Mouse (Mus musculus) lung, embryonic 14.5 days (tissue): ENCODE data around the gene Cnga2. TPM values are rescaled to one million over a fixed set of nuclear protein-coding genes. Genes with fewer than 3 reads are reported as not detected.
"Not testable (repeated sequence)": the region's sequence is repeated elsewhere in the genome, so short reads cannot be mapped to it uniquely, and the experiment has no call there.

Source experiments
- ATAC-seq: fragments of 200-750 bp; cut with Nextera tagmentation; 2 replicates; pipeline ENCODE4 v1.8.0; 2017; ENCODE audit warnings: mild to moderate bottlenecking, moderate TSS enrichment, moderate library complexity; ENCODE audit not compliant: insufficient read depth
- DNase-seq: peaks from one replicate; pipeline ENCODE4 v3.0.0-alpha.2; 2015
- H3K27ac ChIP-seq: fragments of 300-500 bp; sonication (generic); 2 replicates; pipeline ENCODE4 v1.5.1; 2014; ENCODE audit warnings: low read depth, mild to moderate bottlenecking, moderate library complexity
- H3K27me3 ChIP-seq: fragments of 300-500 bp; sonication (generic); 2 replicates; pipeline ENCODE4 v1.6.1; 2014; ENCODE audit warnings: low read length, control low read depth; ENCODE audit not compliant: insufficient read depth
- H3K36me3 ChIP-seq: fragments of 300-500 bp; sonication (generic); 2 replicates; pipeline ENCODE4 v1.6.1; 2014; ENCODE audit warnings: control low read depth; ENCODE audit not compliant: insufficient read depth
- H3K4me1 ChIP-seq: fragments of 300-500 bp; sonication (generic); 2 replicates; pipeline ENCODE4 v1.6.1; 2014; ENCODE audit warnings: antibody characterized with exemption, control low read depth; ENCODE audit not compliant: insufficient read depth
- H3K4me2 ChIP-seq: fragments of 300-500 bp; sonication (generic); 2 replicates; pipeline ENCODE4 v1.6.1; 2014; ENCODE audit warnings: mild to moderate bottlenecking
- H3K4me3 ChIP-seq: fragments of 300-500 bp; sonication (generic); 2 replicates; pipeline ENCODE4 v1.5.1; 2014; ENCODE audit warnings: low read depth, low read length
- H3K9ac ChIP-seq: fragments of 300-500 bp; sonication (generic); 2 replicates; pipeline ENCODE4 v1.6.1; 2014
- H3K9me3 ChIP-seq: fragments of 300-500 bp; sonication (generic); 2 replicates; pipeline ENCODE4 v1.6.1; 2016; ENCODE audit warnings: low read depth, low read length, control low read depth
- CTCF ChIP-seq: IDR thresholded peaks from 2 replicates; pipeline ENCODE4 v1.5.1; 2016; ENCODE audit warnings: antibody characterized with exemption, low read depth
- WGBS: fragments of 180-500 bp; shearing (Covaris S2); extraction: QIAGEN DNeasy Blood & Tissue Kit; methylation state at CpG from one replicate; pipeline ENCODE4 v1.1.7; 2014; 5-methylcytosine and 5-hydroxymethylcytosine counted together
- polyA plus RNA-seq: library from polyadenylated mRNA; unstranded; fragments of >200 nt; fragmentation: Nextera tagmentation; extraction: Ambion mirVana; gene quantifications from 2 replicates; pipeline ENCODE4 v1.2.1, GENCODE M21; 2014

The Cnga2 gene
- polyA plus RNA-seq, 1 experiment from 2014 or later, result 0.34 TPM

DNA sequence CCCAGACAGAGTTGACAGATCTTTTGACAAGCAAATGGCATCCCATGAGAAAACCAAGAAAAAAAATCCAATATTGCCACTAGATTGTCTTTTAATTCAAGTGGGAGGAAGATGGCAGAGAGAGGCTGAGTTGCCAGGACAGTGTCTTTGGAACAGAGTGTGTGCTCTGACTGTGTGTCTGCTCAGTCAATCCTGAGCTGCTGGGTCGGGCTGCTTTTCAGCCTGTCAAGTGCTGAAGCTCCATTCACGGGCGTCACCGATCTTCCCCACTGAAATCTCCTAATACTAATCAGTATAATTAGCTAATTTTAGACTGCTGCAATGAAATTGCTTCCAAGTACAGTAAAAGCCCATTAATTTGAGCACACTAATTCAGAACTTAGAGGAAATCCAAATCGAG lies 20.3 kb upstream of the Cnga2 start:
- TF ChIP-seq CTCF, result no peak
- 71% methylated on average over 5 of the region's 5 CpGs for WGBS

DNA sequence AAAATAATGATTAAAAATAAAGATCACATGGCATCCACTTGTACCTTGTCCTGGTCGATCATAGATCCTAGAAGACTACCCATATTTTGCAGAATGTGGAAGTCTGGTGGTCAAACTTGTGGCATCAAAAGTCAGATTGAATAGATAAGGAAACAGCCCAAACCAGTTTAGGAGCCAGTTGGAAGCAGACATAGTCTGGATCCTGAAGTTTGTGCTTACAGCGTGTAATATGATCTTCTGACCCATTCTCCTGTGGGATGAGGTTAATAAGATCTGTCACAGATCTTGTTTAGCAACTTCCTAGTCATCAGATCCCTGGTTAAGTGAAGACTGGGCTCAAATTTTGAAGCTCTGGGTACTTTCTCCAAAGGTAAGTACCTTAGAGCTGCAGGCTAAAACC lies 19.0 kb upstream of the Cnga2 start, which contains the start of gene Fate1:
Gene Fate1 (plus strand): TSS at position 301 of the 400 bp plus-strand sequence.
- TF ChIP-seq CTCF, result no peak
- H3K4me1 ChIP-seq, result no peaks in the 10 kb centered on the region

More for the DNA sequence above, 20.3 kb upstream of the Cnga2 start:
- no peak overlapping the region for H3K4me3 ChIP-seq
- H3K4me2 ChIP-seq, result no peak overlapping the region
- ATAC-seq (no peak), DNase-seq (no peak)
- H3K9me3 ChIP-seq, result no peaks in the 10 kb centered on the region
- no peaks in the 10 kb centered on the region for H3K4me1 ChIP-seq
- no peaks in the 10 kb centered on the region for H3K27me3 ChIP-seq
- no peak overlapping the region for H3K27ac ChIP-seq
- H3K9ac ChIP-seq, result no peak overlapping the region
- 0 out of 2 replicates have a peak, but pooled peaks cover 3% of the 10 kb centered on the region for H3K36me3 ChIP-seq

DNA sequence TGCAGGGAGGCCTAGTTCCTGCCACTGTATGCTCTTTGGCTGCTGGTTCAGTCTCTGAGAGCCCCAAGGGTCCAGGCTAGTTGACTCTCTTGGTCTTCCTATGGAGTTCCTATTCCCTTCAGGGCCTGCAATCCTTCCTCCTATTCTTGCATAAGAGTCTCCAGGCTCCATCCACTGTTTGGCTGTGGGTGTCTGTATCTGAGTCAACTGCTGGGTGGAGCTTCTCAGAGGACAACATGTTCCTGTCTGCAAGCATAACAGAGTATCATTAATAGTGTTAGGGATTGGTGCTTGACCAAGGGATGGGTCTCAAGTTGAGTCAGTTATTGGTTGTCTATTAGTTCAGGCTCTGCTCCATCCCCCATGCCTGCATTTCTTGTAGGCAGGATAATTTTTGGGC lies 14.0 kb upstream of the Cnga2 start:
- not testable (repeated sequence) for H3K27me3 ChIP-seq, H3K36me3 ChIP-seq, H3K4me3 ChIP-seq, H3K9me3 ChIP-seq, DNase-seq, H3K9ac ChIP-seq, H3K4me2 ChIP-seq, H3K27ac ChIP-seq, ATAC-seq, H3K4me1 ChIP-seq

More for the DNA sequence above, 19.0 kb upstream of the Cnga2 start, which contains the start of gene Fate1:
- WGBS, result 59% methylated on average over 2 of the region's 2 CpGs
- Histone ChIP-seq H3K4me3 (no peak within 1 kb of the TSS), H3K9me3 (no peaks in the 10 kb centered on the region), H3K9ac (no peak within 1 kb of the TSS), H3K27me3 (no peaks in the 10 kb centered on the region), H3K4me2 (no peak within 1 kb of the TSS), H3K27ac (no peak within 1 kb of the TSS), H3K36me3 (no peaks in the 10 kb centered on the region)
- ATAC-seq (no peak), DNase-seq (no peak)

DNA sequence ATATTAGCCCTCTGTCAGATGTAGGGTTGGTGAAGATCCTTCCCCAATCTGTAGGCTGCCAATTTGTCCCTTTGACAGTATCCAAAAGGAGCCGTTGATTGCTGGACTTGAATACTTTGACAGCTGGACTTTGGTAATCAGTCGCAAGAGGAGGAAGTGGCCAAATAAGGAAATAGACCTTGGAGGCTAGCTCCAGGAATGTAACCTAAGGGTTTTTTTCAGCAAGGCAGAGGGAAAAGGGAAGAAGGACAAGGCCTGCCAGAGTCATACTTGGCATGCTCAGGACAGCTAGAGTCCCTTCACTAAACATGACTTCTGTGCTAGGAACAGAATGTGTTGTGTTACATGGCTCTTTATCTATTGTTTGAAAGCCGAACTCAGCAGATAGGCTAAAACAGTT lies 11.2 kb upstream of the Cnga2 start:
- DNase-seq (peak; percentile 25), ATAC-seq (no peak)
- Histone ChIP-seq H3K27me3 (no peaks in the 10 kb centered on the region), H3K4me2 (no peak overlapping the region), H3K36me3 (no peaks in the 10 kb centered on the region), H3K4me3 (no peak overlapping the region), H3K9me3 (no peaks in the 10 kb centered on the region), H3K9ac (no peak overlapping the region), H3K4me1 (no peaks in the 10 kb centered on the region), H3K27ac (no peak overlapping the region)
- no peak for TF ChIP-seq CTCF
- WGBS, result 46% methylated on average over 3 of the region's 3 CpGs

DNA sequence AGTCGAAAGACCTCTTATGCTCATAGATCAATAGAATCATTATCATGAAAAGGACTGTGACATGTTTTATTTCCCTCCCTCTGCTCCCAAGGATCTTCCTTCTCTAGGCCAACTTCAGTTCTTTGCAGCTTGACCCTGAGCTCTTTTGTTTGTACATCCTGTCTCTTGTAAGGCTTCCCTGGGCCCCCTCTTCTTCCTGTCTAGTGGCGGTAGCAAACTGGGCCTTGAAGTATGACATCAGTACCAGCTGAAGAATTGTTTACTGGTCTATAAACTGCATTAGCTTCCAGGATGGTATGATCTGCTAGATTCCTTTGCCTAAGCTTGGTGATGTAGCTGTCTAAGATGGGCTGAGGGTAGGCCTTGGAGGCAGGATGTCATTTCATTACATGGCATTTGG lies 10.3 kb upstream of the Cnga2 start:
- ATAC-seq, result no peak
- Histone ChIP-seq H3K4me2 (no peak overlapping the region), H3K4me1 (no peaks in the 10 kb centered on the region), H3K27me3 (no peaks in the 10 kb centered on the region), H3K9me3 (no peaks in the 10 kb centered on the region), H3K36me3 (no peaks in the 10 kb centered on the region), H3K27ac (no peak overlapping the region), H3K9ac (no peak overlapping the region), H3K4me3 (no peak overlapping the region)
- TF ChIP-seq CTCF, result no peak
- peak; percentile 19 for DNase-seq
- 48% methylated on average over 2 of the region's 2 CpGs for WGBS

DNA sequence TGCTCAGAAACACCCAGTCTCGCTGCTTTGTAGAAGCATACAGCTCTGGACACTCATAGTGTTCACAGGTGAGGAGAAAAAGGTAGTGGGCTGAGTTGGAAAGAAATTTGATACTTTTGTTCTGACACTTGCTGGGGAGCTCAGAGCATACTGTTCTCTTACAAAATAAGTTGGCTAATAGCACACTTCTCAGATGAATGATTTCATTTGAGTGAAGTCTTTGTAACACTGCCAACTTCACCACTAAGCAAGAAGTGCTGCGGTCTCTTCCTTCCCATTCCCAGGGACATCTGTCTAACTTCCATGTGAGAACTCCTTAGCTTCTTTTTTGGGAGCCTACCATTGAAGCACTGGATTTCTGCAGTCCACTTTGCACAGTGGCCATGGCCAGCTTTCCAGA lies 8.4 kb upstream of the Cnga2 start:
- Histone ChIP-seq H3K4me1 (no peaks in the 10 kb centered on the region), H3K27ac (no peak overlapping the region), H3K27me3 (no peaks in the 10 kb centered on the region), H3K36me3 (no peaks in the 10 kb centered on the region), H3K9me3 (no peaks in the 10 kb centered on the region), H3K4me3 (no peak overlapping the region), H3K9ac (no peak overlapping the region), H3K4me2 (no peak overlapping the region)
- DNase-seq (no peak), ATAC-seq (no peak)
- 45% methylated on average over 2 of the region's 2 CpGs for WGBS
- TF ChIP-seq CTCF, result no peak

DNA sequence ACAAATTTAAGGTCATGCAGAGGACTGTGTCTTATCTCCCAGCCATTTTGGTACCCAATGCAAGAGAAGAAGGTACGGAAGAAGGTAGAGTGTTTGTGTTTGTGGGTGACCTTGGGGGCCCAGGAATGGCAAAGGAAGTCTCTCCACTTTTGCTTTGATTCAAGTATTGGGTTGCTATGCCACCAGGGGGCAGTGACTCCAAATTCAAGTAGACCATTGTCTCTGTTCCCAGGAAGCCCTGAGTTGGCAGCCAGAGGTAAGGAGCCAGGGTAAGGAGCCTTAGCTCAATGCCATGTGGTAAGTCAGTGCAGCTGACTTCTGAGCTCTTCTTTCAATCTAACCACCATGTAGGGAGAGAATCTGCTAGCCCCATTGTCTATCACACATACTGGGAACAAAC lies 7.9 kb upstream of the Cnga2 start:
- H3K9ac ChIP-seq, result no peak overlapping the region
- no peaks in the 10 kb centered on the region for H3K4me1 ChIP-seq
- TF ChIP-seq CTCF, result peak; percentile 46
- no peaks in the 10 kb centered on the region for H3K36me3 ChIP-seq
- ATAC-seq, result no peak
- H3K9me3 ChIP-seq, result no peaks in the 10 kb centered on the region
- no peak overlapping the region for H3K4me3 ChIP-seq
- no peak overlapping the region for H3K4me2 ChIP-seq
- WGBS, result 68% methylated on average over 1 of the region's 1 CpGs
- H3K27me3 ChIP-seq, result no peaks in the 10 kb centered on the region
- H3K27ac ChIP-seq, result no peak overlapping the region
- peak; percentile 51 for DNase-seq

DNA sequence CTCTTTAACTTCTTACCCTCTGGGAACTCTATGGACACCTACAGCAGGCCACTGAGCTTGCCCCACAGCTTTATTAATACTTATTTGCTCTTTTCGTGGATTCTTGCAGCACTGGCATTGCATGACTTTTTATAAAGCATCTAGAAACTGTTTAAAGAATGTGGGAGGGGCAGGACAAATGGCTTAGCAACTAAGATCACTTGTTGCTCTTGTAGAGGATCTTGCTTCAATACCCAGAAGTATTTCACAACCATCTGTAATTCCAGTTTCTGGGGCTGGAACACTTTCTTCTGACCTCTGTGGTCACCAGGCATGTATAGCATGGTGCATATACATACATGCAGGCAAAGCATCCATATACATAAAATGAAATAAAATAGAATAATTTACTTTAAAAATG lies 4.3 kb downstream of the Cnga2 start:
- H3K4me3 ChIP-seq, result no peak overlapping the region
- H3K27me3 ChIP-seq, result no peaks in the 10 kb centered on the region
- H3K4me1 ChIP-seq, result no peaks in the 10 kb centered on the region
- H3K4me2 ChIP-seq, result no peak overlapping the region
- H3K36me3 ChIP-seq, result no peaks in the 10 kb centered on the region
- H3K9ac ChIP-seq, result no peak overlapping the region
- no peak overlapping the region for H3K27ac ChIP-seq
- TF ChIP-seq CTCF, result no peak
- DNase-seq (no peak), ATAC-seq (no peak)
- 39% methylated on average over 1 of the region's 1 CpGs for WGBS
- no peaks in the 10 kb centered on the region for H3K9me3 ChIP-seq
